Mouse (Mus musculus): Measurements from ENCODE around the gene Themis. TPM values are rescaled to one million over a fixed set of nuclear protein-coding genes. Genes with fewer than 3 reads are reported as not detected.

Gene Themis
- polyA plus RNA-seq (2014; fragmentation: Illumina TruSeq; extraction: RNeasy Lipid Tissue Mini Kit (QIAGEN cat#74804); ENCODE audit: low read depth, low replicate concordance): 0.28 TPM

GRCm38 (mm10) chr10:28668261-28668660, at the start of gene Themis:
TSS of gene Themis (plus strand) at chr10:28668360.

All from kidney, adult 10 weeks (tissue).